Mouse (Mus musculus) macrophage (primary cell): Measurements from ENCODE around the gene Plod1. TPM values are rescaled to one million over a fixed set of nuclear protein-coding genes. Genes with fewer than 3 reads are reported as not detected.

ENCODE experiments used
- H3K27ac ChIP-seq: fragments of 350-480 bp; formaldehyde crosslinking; 2 replicates; pipeline ENCODE4 v1.9.0; 2021
- H3K36me3 ChIP-seq: fragments of 350-480 bp; formaldehyde crosslinking; 2 replicates; pipeline ENCODE4 v1.9.0; 2021; ENCODE audit errors: inconsistent target
- H3K4me3 ChIP-seq: fragments of 350-480 bp; formaldehyde crosslinking; 2 replicates; pipeline ENCODE4 v1.9.0; 2021; ENCODE audit errors: inconsistent target
- H3K79me2 ChIP-seq: fragments of 350-480 bp; formaldehyde crosslinking; 2 replicates; pipeline ENCODE4 v1.9.0; 2021; ENCODE audit errors: inconsistent target
- WGBS: methylation state at CpG from one replicate; pipeline ENCODE4 v1.1.7; 2026; ENCODE audit warnings: inconsistent platforms; ENCODE audit not compliant: missing documents; 5-methylcytosine and 5-hydroxymethylcytosine counted together
- polyA plus RNA-seq: library from polyadenylated mRNA; stranded (reverse); fragments of 250-400 nt; gene quantifications from 3 replicates; pipeline ENCODE4 v1.2.4, GENCODE M21; 2018; ENCODE audit warnings: inconsistent platforms

The Plod1 gene
- polyA plus RNA-seq, 1 experiment from 2014 or later = 144 TPM

DNA sequence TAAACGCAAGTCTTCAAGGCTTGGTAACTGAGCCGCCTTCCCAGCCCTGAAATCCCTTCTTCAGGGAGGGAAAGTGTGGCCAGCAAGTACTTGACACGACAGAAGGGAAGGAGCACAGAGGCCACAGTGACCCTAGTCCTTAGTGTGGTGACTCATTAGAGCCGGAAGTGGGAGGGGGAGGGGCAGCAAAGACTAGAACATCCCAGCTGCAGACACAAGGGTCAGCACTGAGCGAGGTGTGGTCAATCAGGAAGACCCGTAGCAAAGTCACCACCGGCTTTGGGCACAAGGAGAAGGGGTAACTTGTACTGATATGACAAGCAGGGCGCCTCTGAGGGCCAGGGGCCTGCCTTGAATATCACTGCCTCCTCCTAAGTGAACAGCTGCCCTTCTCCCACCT is 8.9 kb downstream of the Plod1 start:
- peak overlapping the region; percentile 95 for H3K27ac ChIP-seq
- WGBS = 34% methylated on average over 8 of the region's 8 CpGs

GRCm38 (mm10) chr4:147922341-147922740 is 14.2 kb downstream of the Plod1 start:
- peaks cover 84% of the 10 kb centered on the region for H3K36me3 ChIP-seq
- peak overlapping the region; percentile 46 for H3K27ac ChIP-seq
- WGBS = 48% methylated on average over 11 of the region's 11 CpGs
- H3K79me2 ChIP-seq = peaks cover 15% of the 10 kb centered on the region; the same call in 1 of the 2 replicates
- no peak overlapping the region for H3K4me3 ChIP-seq

More for the DNA sequence above, 8.9 kb downstream of the Plod1 start:
- H3K36me3 ChIP-seq = peaks cover 81% of the 10 kb centered on the region
- H3K4me3 ChIP-seq = no peak overlapping the region
- peaks cover 34% of the 10 kb centered on the region for H3K79me2 ChIP-seq

- Histone ChIP-seq H3K27ac (no peak overlapping the region), H3K36me3 (peaks cover 84% of the 10 kb centered on the region), H3K4me3 (no peak overlapping the region), H3K79me2 (peaks cover 5% of the 10 kb centered on the region; the same call in 1 of the 2 replicates)
- WGBS = 99% methylated on average over 10 of the region's 10 CpGs
These were observed 15.6 kb downstream of the Plod1 start for GRCm38 (mm10) chr4:147920973-147921372.

DNA sequence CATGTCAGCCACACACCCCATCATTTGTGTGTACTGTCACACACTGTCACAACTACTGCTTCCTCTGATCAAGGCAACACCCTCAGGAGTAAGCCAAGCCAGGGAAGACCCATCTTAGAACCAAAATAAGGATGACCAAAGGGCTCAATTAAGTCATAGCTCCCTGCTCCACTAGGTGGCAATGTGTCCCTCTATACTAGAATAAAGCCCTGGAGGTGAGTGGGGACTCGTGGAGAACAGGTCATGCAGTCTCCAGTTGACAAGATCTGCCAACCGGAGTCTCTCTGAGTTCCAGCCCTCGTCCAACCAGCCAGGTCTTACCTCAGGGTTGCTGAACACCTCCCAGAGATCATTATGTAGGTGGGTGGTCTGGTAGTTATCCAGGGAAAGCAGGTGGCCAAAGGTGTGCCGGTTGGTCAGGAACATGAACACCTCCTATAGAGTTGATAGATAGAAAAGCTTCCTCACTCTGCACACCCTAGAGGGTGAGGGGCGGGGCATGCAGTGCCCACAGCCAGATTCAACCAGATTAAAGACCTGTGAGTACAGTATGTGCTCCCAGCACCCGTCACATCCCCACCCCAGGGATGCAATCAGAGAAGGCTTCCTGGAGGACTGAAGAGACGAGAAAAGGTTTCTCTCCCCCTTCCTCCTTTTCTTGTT is 18.0 kb downstream of the Plod1 start:
- no peak overlapping the region for H3K4me3 ChIP-seq
- no peak overlapping the region for H3K27ac ChIP-seq
- WGBS = 67% methylated on average over 7 of the region's 7 CpGs
- H3K79me2 ChIP-seq = peaks cover 5% of the 10 kb centered on the region; the same call in 1 of the 2 replicates
- H3K36me3 ChIP-seq = peaks cover 83% of the 10 kb centered on the region

GRCm38 (mm10) chr4:147909486-147909885 is 27.1 kb downstream of the Plod1 start:
- WGBS = 93% methylated on average over 5 of the region's 5 CpGs
- no peak overlapping the region for H3K27ac ChIP-seq
- H3K36me3 ChIP-seq = peaks cover 50% of the 10 kb centered on the region

GRCm38 (mm10) chr4:147906230-147906629 is 30.3 kb downstream of the Plod1 start:
- peaks cover 14% of the 10 kb centered on the region for H3K79me2 ChIP-seq
- WGBS = 96% methylated on average over 5 of the region's 5 CpGs
- peaks cover 20% of the 10 kb centered on the region for H3K36me3 ChIP-seq
- H3K27ac ChIP-seq = no peak overlapping the region
- H3K4me3 ChIP-seq = no peak overlapping the region

More at GRCm38 (mm10) chr4:147909486-147909885, 27.1 kb downstream of the Plod1 start:
- no peak overlapping the region for H3K4me3 ChIP-seq
- H3K79me2 ChIP-seq = no peaks in the 10 kb centered on the region

- peak overlapping the region; percentile 64 for H3K4me3 ChIP-seq
- H3K79me2 ChIP-seq = peaks cover 19% of the 10 kb centered on the region
- WGBS = 0% methylated on average over 8 of the region's 8 CpGs
- peak overlapping the region; percentile 87; the same call in 1 of the 2 replicates for H3K27ac ChIP-seq
- H3K36me3 ChIP-seq = peaks cover 11% of the 10 kb centered on the region
These were observed 31.4 kb downstream of the Plod1 start for GRCm38 (mm10) chr4:147905090-147905659.

GRCm38 (mm10) chr4:147904313-147905089 is 32.1 kb downstream of the Plod1 start, which contains the start of gene Mfn2:
Mfn2 (minus strand) TSS chr4:147904704.
- H3K27ac ChIP-seq = peak within 1 kb of the TSS; percentile 87
- H3K36me3 ChIP-seq = peaks cover 11% of the 10 kb centered on the region
- H3K4me3 ChIP-seq = peak within 1 kb of the TSS; percentile 64
- WGBS = 2% methylated on average over 39 of the region's 59 CpGs
- peaks cover 19% of the 10 kb centered on the region for H3K79me2 ChIP-seq

DNA sequence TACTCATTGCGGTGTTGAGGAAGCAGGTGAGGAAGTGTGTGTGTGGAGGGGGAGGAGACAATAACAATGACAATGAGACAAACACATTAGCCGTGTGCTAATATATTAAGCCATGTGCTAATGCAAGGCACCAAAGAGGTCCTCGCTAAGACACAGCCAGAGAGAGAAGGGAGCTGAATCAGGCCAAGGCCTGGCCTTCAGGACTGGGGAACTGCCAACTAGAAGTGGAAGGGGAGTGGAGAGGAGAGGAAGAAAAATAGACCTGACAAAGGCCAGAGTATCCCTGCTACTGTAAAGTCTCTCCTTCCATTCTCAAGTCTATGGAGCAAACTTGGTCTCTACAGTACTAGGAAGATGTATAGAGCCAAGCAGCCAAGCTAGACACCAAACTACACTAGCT is 33.0 kb downstream of the Plod1 start:
- H3K79me2 ChIP-seq = peaks cover 19% of the 10 kb centered on the region
- H3K27ac ChIP-seq = peak overlapping the region; percentile 14; the same call in 1 of the 2 replicates
- peak overlapping the region; percentile 64 for H3K4me3 ChIP-seq
- H3K36me3 ChIP-seq = peaks cover 18% of the 10 kb centered on the region
- 70% methylated on average over 3 of the region's 3 CpGs for WGBS

DNA sequence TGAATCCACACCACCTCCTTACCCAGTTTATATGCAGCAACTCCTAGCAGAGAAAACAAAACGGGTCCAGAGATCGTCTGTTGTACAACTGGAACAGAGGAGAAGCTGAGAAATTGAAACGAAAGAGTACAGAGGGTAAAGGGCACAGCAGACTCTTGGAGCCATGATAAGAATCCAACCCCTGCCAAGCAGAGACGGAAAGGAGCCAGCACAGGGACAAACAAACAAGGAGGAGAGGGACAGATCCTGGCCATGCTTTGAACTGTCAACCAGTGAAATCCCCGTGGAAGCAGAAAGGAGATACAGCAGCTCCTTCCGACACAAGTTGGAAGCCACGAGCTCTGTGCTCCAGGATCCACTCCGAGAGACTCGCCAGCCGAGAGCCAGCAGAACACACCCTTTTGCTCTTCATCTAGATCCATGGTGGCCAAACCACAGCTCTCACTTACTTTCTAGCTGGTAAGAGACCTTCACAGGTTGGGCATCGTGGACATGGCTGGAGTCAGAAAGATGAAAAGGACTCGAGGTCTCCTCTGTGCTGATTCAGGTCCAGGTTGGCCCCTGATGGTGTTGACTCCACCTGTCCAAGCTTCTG is 33.6 kb downstream of the Plod1 start:
- peaks cover 23% of the 10 kb centered on the region for H3K36me3 ChIP-seq
- no peak overlapping the region for H3K27ac ChIP-seq
- no peak overlapping the region for H3K4me3 ChIP-seq
- WGBS = 96% methylated on average over 12 of the region's 12 CpGs
- peaks cover 19% of the 10 kb centered on the region for H3K79me2 ChIP-seq

- Histone ChIP-seq H3K4me3 (no peak overlapping the region), H3K36me3 (peaks cover 40% of the 10 kb centered on the region), H3K79me2 (peaks cover 19% of the 10 kb centered on the region), H3K27ac (no peak overlapping the region)
- WGBS = 90% methylated on average over 7 of the region's 7 CpGs
These were observed 36.1 kb downstream of the Plod1 start for GRCm38 (mm10) chr4:147900452-147900851.

DNA sequence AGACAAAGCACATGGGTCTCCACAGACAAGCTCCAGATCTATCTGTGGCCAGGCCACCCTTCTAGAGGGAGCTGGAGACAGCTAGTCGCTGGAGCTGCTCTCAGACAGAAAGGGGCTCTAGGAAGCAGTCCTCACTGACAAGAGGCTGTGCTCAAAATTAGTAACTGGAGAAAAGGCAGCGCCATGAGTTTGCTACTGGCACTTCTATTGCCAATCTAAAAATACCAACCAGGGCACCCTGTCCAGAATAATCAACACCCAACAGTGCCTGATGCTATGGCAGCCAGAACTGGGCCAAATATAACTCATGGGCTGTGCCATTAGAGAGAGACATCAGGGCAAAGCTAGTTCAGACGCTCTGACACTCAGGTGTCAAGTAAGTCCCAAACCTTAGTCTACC is 39.2 kb downstream of the Plod1 start:
- H3K4me3 ChIP-seq = no peak overlapping the region
- peaks cover 51% of the 10 kb centered on the region for H3K36me3 ChIP-seq
- WGBS = 96% methylated on average over 3 of the region's 3 CpGs
- no peak overlapping the region for H3K27ac ChIP-seq
- H3K79me2 ChIP-seq = peaks cover 5% of the 10 kb centered on the region; the same call in 1 of the 2 replicates

GRCm38 (mm10) chr4:147896411-147896810 is 40.2 kb downstream of the Plod1 start:
- Histone ChIP-seq H3K4me3 (no peak overlapping the region), H3K27ac (no peak overlapping the region), H3K36me3 (peaks cover 60% of the 10 kb centered on the region), H3K79me2 (peaks cover 5% of the 10 kb centered on the region; the same call in 1 of the 2 replicates)
- 30% methylated on average over 1 of the region's 1 CpGs for WGBS

- 70% methylated on average over 4 of the region's 4 CpGs for WGBS
- peaks cover 4% of the 10 kb centered on the region; the same call in 1 of the 2 replicates for H3K79me2 ChIP-seq
- H3K27ac ChIP-seq = no peak overlapping the region
- peaks cover 64% of the 10 kb centered on the region for H3K36me3 ChIP-seq
- H3K4me3 ChIP-seq = no peak overlapping the region
These were observed 40.7 kb downstream of the Plod1 start for GRCm38 (mm10) chr4:147895815-147896330.
